Mouse (Mus musculus): Measurements from ENCODE around the gene Clec4g.

DNA sequence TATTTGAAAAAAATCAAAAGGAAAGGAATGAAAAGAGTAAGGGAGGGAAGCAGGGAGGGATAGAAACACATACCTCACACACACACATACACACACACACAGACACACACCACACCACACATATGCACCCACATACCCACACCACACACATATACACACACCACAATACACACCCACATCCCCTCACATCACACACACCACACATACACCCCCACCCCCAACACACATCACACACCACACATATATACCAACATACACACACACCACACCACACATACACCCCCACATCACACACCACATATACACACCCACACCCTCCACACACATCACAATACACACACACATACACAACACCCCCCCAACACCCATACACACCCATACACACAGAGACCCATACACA, 35.9 kb downstream of the Clec4g start:
- TF ChIP-seq POLR2A (IDR thresholded peaks at IDR 0.05; ENCODE audit: borderline replicate concordance, insufficient read depth, low read length) (no peak), CTCF (IDR thresholded peaks at IDR 0.05; ENCODE audit: borderline replicate concordance, insufficient read depth, low read depth, low read length) (no peak)

All from cerebellum, adult 2 months (tissue).